Mouse (Mus musculus) liver, embryonic 15.5 days (tissue): ENCODE data around the gene Ubl3. TPM values are rescaled to one million over a fixed set of nuclear protein-coding genes. Genes with fewer than 3 reads are reported as not detected.

Source experiments
- ATAC-seq: fragments of 200-750 bp; cut with Nextera tagmentation; 2 replicates; pipeline ENCODE4 v1.8.0; 2017; ENCODE audit warnings: moderate number of reproducible peaks, mild to moderate bottlenecking, moderate library complexity; ENCODE audit not compliant: insufficient read depth
- H3K27ac ChIP-seq: fragments of 300-500 bp; sonication (generic); replicated peaks from 2 replicates; pipeline ENCODE4 v1.5.1; 2015; ENCODE audit warnings: mild to moderate bottlenecking, inconsistent platforms
- H3K27me3 ChIP-seq: fragments of 300-500 bp; sonication (generic); 2 replicates; pipeline ENCODE4 v1.6.1; 2015; ENCODE audit warnings: mild to moderate bottlenecking, inconsistent platforms
- H3K36me3 ChIP-seq: fragments of 300-500 bp; sonication (generic); replicated peaks from 2 replicates; pipeline ENCODE4 v1.6.1; 2015; ENCODE audit warnings: moderate library complexity, mild to moderate bottlenecking, inconsistent platforms
- H3K4me1 ChIP-seq: fragments of 300-500 bp; sonication (generic); replicated peaks from 2 replicates; pipeline ENCODE4 v1.6.1; 2015; ENCODE audit warnings: inconsistent platforms
- H3K4me2 ChIP-seq: fragments of 300-500 bp; sonication (generic); 2 replicates; pipeline ENCODE4 v1.6.1; 2015; ENCODE audit warnings: moderate library complexity, mild to moderate bottlenecking, inconsistent platforms
- H3K4me3 ChIP-seq: fragments of 300-500 bp; sonication (generic); replicated peaks from 2 replicates; pipeline ENCODE4 v1.5.1; 2015; ENCODE audit warnings: mild to moderate bottlenecking, inconsistent platforms
- H3K9ac ChIP-seq: fragments of 300-500 bp; sonication (generic); 2 replicates; pipeline ENCODE4 v1.6.1; 2015; ENCODE audit warnings: moderate library complexity, mild to moderate bottlenecking, inconsistent platforms
- H3K9me3 ChIP-seq: fragments of 300-500 bp; sonication (generic); replicated peaks from 2 replicates; pipeline ENCODE4 v1.6.1; 2016; ENCODE audit warnings: inconsistent platforms
- WGBS: fragments of 180-500 bp; shearing (Covaris S2); methylation state at CpG from one replicate; pipeline ENCODE4 v1.1.7; 2015; ENCODE audit warnings: mixed read lengths; ENCODE audit not compliant: insufficient replicate concordance; 5-methylcytosine and 5-hydroxymethylcytosine counted together
- polyA plus RNA-seq: library from polyadenylated mRNA; unstranded; fragments of >200 nt; fragmentation: Nextera tagmentation; extraction: Ambion mirVana; gene quantifications from 2 replicates; pipeline ENCODE4 v1.2.1, GENCODE M21; 2015

The Ubl3 gene
- polyA plus RNA-seq, 1 experiment from 2014 or later, result 21.1 TPM

DNA sequence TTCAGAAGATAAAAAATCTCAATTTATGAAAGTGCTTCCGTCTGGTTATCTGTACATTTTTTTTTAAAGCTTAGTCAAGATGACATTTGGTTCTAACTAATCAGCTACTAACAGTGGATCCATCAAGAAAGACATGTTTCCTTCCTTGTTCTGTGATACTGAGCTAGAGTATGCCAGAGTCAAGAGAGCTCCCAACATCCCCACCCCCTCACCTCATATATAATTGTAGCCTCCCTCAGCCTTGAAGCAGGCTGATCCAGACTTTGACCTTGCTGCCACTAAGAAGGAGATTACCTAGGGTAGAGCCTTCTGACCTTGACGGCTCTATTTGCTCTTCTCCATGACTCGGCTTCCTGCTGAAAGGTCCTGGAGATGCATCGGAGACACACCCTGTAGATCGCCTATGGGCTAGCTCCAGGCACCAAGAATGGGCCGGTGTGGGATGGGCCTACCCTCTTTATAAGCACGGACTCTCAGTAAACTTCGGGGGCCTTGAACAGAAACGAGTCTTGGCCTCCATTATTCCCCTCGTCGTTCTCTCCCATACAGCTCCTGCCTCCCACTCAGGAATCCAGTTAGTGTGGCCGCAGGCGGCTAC is 27.9 kb upstream of the Ubl3 start:
- no peak overlapping the region for H3K4me3 ChIP-seq
- whole genome bisulfite sequencing, result 74% methylated on average over 13 of the region's 13 CpGs
- ATAC-seq, result no peak
- H3K27ac ChIP-seq, result no peak overlapping the region
- H3K9ac ChIP-seq, result no peak overlapping the region
- H3K9me3 ChIP-seq, result no peaks in the 10 kb centered on the region
- no peaks in the 10 kb centered on the region for H3K36me3 ChIP-seq
- H3K4me1 ChIP-seq, result no peaks in the 10 kb centered on the region
- no peak overlapping the region for H3K4me2 ChIP-seq
- no peaks in the 10 kb centered on the region for H3K27me3 ChIP-seq

DNA sequence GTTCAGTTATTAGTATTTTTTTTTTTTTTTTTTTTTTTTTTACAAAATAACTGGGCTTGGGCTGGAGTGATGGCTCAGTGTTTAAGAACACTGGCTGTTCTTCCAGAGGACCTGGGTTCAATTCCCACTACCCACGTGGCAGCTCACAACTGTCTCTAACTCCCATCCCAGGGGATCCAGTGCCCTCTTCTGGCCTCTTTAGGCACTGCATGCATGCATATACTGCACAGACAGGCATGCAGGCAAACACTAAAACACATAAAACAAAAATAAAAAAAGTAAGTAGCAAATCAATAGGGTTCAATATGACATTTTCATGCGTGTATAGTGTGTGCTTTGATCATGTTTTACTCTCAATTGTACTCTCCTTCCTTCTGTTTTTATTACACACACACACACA is 26.6 kb upstream of the Ubl3 start:
- Histone ChIP-seq H3K4me3 (no peak overlapping the region), H3K9ac (no peak overlapping the region), H3K9me3 (no peaks in the 10 kb centered on the region), H3K4me2 (no peak overlapping the region), H3K27ac (no peak overlapping the region), H3K4me1 (peaks cover 8% of the 10 kb centered on the region; the same call in 1 of the 2 replicates), H3K36me3 (no peaks in the 10 kb centered on the region), H3K27me3 (no peaks in the 10 kb centered on the region)
- WGBS, result 69% methylated on average over 2 of the region's 2 CpGs
- no peak for ATAC-seq

DNA sequence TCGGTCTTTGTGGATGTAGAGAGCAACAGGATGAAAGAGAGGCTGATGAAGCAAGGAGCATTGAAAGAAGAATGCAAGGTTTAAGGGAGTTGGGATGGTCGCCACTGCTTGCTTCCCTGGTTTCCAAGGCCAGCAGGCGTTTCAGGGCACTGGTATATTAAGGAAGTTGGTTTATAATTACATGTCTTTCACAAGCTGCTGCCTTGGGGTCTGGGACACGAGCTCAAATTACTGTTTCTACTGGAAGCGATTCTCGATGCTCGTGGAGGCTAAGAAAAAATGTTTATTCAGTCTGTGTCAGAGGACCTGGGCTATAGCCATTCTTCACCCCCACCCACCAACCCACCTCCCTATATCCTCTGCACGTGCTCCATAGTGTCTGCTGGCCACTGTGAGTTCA is 25.8 kb upstream of the Ubl3 start:
- no peak for ATAC-seq
- WGBS, result 57% methylated on average over 8 of the region's 8 CpGs
- Histone ChIP-seq H3K27me3 (no peaks in the 10 kb centered on the region), H3K9me3 (no peaks in the 10 kb centered on the region), H3K4me3 (no peak overlapping the region), H3K36me3 (no peaks in the 10 kb centered on the region), H3K9ac (no peak overlapping the region), H3K4me1 (peaks cover 8% of the 10 kb centered on the region; the same call in 1 of the 2 replicates), H3K4me2 (no peak overlapping the region), H3K27ac (no peak overlapping the region)

DNA sequence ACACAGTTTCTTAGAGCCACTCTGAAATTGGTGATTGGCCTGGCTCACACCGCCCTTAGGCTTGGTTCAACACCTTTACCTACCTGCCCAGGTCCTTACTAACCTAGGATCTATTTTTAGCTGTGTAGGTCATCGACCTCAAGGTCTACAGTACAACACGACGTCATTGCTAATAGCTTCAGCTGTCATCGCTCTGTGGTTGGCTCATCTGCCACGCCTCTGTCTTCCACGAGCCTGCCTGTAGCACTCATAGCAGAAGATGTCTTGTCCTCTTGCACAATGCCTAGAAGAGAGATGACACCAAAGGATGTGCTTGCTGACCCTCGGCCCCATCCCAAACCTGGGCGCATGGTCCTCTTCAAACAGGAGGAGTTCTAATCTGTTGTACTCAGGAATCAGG is 24.7 kb upstream of the Ubl3 start:
- no peaks in the 10 kb centered on the region for H3K36me3 ChIP-seq
- H3K4me3 ChIP-seq, result no peak overlapping the region
- no peak for ATAC-seq
- H3K4me1 ChIP-seq, result peaks cover 8% of the 10 kb centered on the region; the same call in 1 of the 2 replicates
- H3K9ac ChIP-seq, result no peak overlapping the region
- H3K4me2 ChIP-seq, result no peak overlapping the region
- no peaks in the 10 kb centered on the region for H3K9me3 ChIP-seq
- H3K27ac ChIP-seq, result no peak overlapping the region
- WGBS, result 51% methylated on average over 9 of the region's 9 CpGs
- H3K27me3 ChIP-seq, result no peaks in the 10 kb centered on the region

DNA sequence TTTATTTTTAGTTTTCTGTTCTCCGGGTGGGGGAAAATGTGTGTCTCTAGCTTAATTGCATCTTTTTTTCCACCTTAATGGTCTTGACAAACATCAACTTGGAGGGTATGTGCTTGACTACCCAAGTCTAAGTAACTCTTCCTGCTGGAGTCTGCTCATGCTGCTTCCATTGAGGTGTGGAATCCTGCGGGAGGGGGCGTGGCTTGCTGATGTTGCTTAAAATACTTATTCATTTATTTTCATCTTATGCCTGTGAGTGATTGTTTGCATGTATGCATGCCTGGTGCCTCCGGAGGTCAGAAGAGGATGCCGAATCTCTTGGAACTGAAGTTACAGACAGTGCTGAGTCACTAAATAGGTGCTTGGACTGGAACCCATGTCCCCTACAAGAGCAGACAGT is 22.6 kb upstream of the Ubl3 start:
- Histone ChIP-seq H3K9ac (no peak overlapping the region), H3K9me3 (no peaks in the 10 kb centered on the region), H3K4me1 (peaks cover 8% of the 10 kb centered on the region; the same call in 1 of the 2 replicates), H3K27ac (no peak overlapping the region), H3K27me3 (no peaks in the 10 kb centered on the region), H3K4me2 (no peak overlapping the region), H3K4me3 (no peak overlapping the region), H3K36me3 (no peaks in the 10 kb centered on the region)
- 50% methylated on average over 5 of the region's 5 CpGs for WGBS
- no peak for ATAC-seq

DNA sequence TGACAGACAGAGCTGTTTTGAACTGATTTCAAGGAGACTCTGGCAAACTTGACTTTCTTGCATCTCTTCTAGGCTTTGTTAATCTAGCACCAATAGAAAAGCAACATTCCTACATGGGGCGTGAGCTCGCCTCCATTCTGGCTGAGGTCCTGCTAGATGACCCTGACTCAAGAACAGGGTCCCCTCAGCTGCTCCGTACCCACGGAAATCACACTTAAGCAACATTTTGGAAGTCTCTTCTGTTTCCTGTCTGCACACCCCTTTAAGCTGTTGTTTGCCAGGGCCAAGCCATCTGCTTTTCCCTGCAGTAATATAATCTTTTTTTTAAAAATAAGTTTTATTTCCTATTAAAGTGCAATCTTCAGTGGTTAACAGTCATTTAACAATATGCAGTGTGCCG is 20.1 kb upstream of the Ubl3 start:
- Histone ChIP-seq H3K27ac (no peak overlapping the region), H3K4me1 (peaks cover 8% of the 10 kb centered on the region; the same call in 1 of the 2 replicates), H3K9me3 (no peaks in the 10 kb centered on the region), H3K27me3 (no peaks in the 10 kb centered on the region), H3K36me3 (no peaks in the 10 kb centered on the region), H3K4me2 (no peak overlapping the region), H3K9ac (no peak overlapping the region), H3K4me3 (no peak overlapping the region)
- WGBS, result 55% methylated on average over 5 of the region's 5 CpGs
- no peak for ATAC-seq

DNA sequence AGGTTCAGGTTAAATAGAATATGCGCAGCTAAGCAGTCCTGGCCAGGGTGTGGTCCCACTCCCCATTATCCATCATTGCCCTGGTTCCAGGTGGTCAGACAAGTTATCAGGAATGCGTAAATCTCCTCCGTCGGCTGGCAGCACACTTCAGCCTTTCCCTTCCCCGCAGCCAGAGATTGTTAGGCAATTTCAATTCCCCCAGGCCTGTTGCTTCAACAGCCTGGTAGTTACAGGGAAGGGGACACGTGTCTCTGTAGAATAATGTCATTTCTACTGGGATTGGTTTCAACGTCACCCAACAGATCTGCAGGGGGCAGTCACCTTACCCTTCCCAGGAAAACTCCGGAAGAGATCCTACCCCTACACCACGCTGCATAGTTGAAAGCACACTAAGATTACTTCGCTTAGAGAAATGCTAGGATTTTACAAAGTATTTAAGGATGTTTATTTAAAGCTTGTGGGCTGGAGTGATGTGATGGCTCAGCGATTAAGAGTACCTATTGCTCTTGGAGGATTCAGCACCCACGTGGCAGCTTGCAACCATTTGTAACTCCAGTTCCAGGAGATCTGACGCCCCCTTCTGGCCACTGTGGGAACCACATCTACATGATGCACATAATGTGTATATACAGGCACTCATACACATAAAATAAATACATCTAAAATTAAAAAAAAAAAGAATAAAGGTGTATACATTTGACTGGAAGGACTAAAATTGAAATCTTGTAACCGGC is 18.1 kb upstream of the Ubl3 start:
- no peak overlapping the region for H3K4me3 ChIP-seq
- no peak overlapping the region for H3K27ac ChIP-seq
- ATAC-seq, result no peak
- no peak overlapping the region for H3K4me2 ChIP-seq
- no peaks in the 10 kb centered on the region for H3K27me3 ChIP-seq
- no peak overlapping the region for H3K9ac ChIP-seq
- 71% methylated on average over 14 of the region's 14 CpGs for WGBS
- no peaks in the 10 kb centered on the region for H3K9me3 ChIP-seq
- no peaks in the 10 kb centered on the region for H3K36me3 ChIP-seq
- peaks cover 8% of the 10 kb centered on the region; the same call in 1 of the 2 replicates for H3K4me1 ChIP-seq

DNA sequence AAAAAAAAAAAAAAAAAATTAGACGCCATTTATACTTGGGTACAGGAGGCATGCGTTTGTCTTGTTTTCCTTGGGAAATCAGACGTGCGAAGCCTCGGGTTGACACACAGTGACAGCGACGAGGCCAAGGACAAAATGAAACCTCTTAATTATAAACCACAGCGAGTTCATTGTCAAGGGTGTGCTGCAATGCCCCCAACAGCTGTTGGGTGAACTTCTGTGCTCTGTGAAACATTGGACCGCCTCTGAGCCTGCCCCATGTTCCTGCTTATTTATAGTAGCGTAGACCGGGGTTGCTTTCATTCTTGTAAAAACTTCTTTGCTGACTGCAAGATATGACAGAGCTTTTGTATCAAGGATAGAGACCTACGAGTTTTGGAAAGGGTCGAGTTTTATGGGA is 16.9 kb upstream of the Ubl3 start:
- H3K27ac ChIP-seq, result no peak overlapping the region
- 66% methylated on average over 13 of the region's 13 CpGs for WGBS
- no peak overlapping the region for H3K4me3 ChIP-seq
- no peaks in the 10 kb centered on the region for H3K36me3 ChIP-seq
- ATAC-seq, result no peak
- no peaks in the 10 kb centered on the region for H3K9me3 ChIP-seq
- no peak overlapping the region for H3K9ac ChIP-seq
- no peak overlapping the region for H3K4me2 ChIP-seq
- H3K4me1 ChIP-seq, result no peaks in the 10 kb centered on the region
- H3K27me3 ChIP-seq, result no peaks in the 10 kb centered on the region

DNA sequence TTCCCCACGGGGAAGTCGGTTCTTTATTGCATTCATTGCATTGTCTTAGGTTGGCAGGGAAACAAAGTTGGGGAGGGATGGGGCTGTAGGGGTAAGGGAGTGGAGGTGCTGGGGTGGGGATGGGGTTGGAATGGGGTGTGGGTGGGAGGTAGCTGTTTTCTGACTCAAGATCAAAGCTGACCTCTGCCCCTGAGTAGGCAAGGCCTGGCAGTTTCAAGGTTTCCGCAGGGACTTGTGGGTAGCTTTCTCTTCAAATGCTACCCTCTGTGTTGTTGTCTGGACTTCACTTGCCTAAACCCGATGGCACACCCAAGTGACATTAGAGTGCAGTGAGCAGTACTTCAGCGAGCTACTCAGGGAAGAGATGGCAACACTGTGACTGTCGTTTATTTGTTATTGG is 13.0 kb upstream of the Ubl3 start:
- 44% methylated on average over 6 of the region's 6 CpGs for WGBS
- no peak for ATAC-seq
- no peak overlapping the region for H3K4me2 ChIP-seq
- no peaks in the 10 kb centered on the region for H3K27me3 ChIP-seq
- H3K27ac ChIP-seq, result no peak overlapping the region
- no peaks in the 10 kb centered on the region for H3K36me3 ChIP-seq
- no peak overlapping the region for H3K4me3 ChIP-seq
- H3K4me1 ChIP-seq, result no peaks in the 10 kb centered on the region
- no peak overlapping the region for H3K9ac ChIP-seq
- H3K9me3 ChIP-seq, result no peaks in the 10 kb centered on the region

DNA sequence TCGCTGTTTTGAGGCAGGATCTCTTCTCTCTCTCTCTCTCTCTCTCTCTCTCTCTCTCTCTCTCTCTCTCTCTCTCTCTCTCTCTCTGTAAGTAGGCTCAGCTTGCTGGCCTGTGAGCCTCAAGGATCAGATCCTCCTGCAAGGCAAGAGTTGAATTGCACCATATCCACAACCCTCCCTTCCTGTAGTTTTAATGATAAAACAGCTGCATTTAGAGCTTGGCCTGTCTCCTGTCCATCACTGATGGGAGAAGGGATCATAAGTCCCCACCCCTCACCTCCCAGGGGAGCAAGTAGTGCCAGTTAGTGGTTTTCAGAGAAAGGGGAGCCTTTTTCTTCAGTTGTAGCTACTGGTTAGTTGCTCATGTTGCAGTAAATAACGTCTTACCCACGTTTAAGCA is 11.5 kb upstream of the Ubl3 start:
- no peak overlapping the region for H3K9ac ChIP-seq
- no peak overlapping the region for H3K27ac ChIP-seq
- H3K27me3 ChIP-seq, result no peaks in the 10 kb centered on the region
- H3K36me3 ChIP-seq, result no peaks in the 10 kb centered on the region
- H3K9me3 ChIP-seq, result no peaks in the 10 kb centered on the region
- H3K4me3 ChIP-seq, result no peak overlapping the region
- H3K4me1 ChIP-seq, result no peaks in the 10 kb centered on the region
- 59% methylated on average over 3 of the region's 3 CpGs for WGBS
- H3K4me2 ChIP-seq, result no peak overlapping the region
- no peak for ATAC-seq

DNA sequence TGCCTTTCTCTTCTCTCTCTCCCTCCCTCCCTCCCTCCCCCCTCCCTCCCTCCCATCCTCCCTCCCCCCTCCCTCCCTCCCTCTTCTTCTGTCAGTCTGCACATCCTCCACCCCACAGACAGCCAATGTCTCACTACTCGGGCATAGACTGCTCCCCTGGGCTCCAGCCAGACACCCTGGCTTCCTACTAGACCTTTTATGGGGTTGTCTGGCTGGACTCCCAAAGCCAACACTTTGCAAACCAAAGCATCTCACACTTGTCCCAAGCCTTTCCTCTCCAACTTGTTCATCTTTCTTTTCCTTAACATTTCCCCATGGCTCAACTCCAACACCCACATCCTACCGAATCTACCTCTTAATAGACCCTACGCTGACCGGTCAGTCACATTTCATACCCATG is 10.7 kb upstream of the Ubl3 start:
- no peak for ATAC-seq
- Histone ChIP-seq H3K4me1 (no peaks in the 10 kb centered on the region), H3K27me3 (no peaks in the 10 kb centered on the region), H3K9me3 (no peaks in the 10 kb centered on the region), H3K4me3 (no peak overlapping the region), H3K36me3 (no peaks in the 10 kb centered on the region), H3K9ac (no peak overlapping the region), H3K4me2 (no peak overlapping the region), H3K27ac (no peak overlapping the region)
- 57% methylated on average over 4 of the region's 4 CpGs for WGBS

DNA sequence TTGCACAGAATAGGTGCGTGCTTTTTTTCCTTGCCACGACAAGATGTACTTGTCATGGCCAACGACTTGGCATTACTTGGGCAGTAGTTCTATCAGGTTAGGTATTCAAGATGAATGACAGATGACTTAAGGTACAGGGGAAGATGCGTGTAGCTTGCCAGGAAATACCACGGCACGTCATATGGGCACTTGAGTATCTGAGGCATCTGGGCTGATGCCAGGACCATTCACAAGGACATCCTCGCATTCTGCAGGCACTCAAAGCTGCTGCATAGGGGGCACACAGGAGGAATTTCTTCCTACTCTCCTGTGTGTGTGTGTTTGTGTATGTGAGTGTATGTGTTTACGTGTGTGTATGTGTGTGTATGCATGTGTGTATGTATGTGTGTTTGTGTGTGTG is 9.6 kb upstream of the Ubl3 start:
- H3K36me3 ChIP-seq, result no peaks in the 10 kb centered on the region
- no peaks in the 10 kb centered on the region for H3K4me1 ChIP-seq
- H3K4me2 ChIP-seq, result no peak overlapping the region
- no peak overlapping the region for H3K4me3 ChIP-seq
- H3K27ac ChIP-seq, result no peak overlapping the region
- H3K9me3 ChIP-seq, result no peaks in the 10 kb centered on the region
- no peaks in the 10 kb centered on the region for H3K27me3 ChIP-seq
- H3K9ac ChIP-seq, result no peak overlapping the region
- no peak for ATAC-seq
- WGBS, result 68% methylated on average over 8 of the region's 8 CpGs
